Mouse (Mus musculus) heart, embryonic 16.5 days (tissue): ENCODE results near the gene Azgp1. TPM values are rescaled to one million over a fixed set of nuclear protein-coding genes. Genes with fewer than 3 reads are reported as not detected.
"Not testable (repeated sequence)": the region's sequence is repeated elsewhere in the genome, so short reads cannot be mapped to it uniquely, and the experiment has no call there.

Experiments
- ATAC-seq: fragments of 200-750 bp; cut with Nextera tagmentation; replicated peaks from 2 replicates; pipeline ENCODE4 v1.8.0; 2017; ENCODE audit warnings: moderate number of reproducible peaks; ENCODE audit not compliant: insufficient read depth, low FRiP score; ENCODE audit errors: extremely low read depth
- H3K27ac ChIP-seq: fragments of 300-500 bp; sonication (generic); 2 replicates; pipeline ENCODE4 v1.5.1; 2014; ENCODE audit warnings: mild to moderate bottlenecking, low read length, control low read depth, moderate library complexity
- H3K27me3 ChIP-seq: fragments of 300-500 bp; sonication (generic); 2 replicates; pipeline ENCODE4 v1.6.1; 2014; ENCODE audit warnings: low read length, mixed read lengths; ENCODE audit not compliant: control insufficient read depth, insufficient read depth
- H3K36me3 ChIP-seq: fragments of 300-500 bp; sonication (generic); 2 replicates; pipeline ENCODE4 v1.6.1; 2014; ENCODE audit not compliant: control insufficient read depth, insufficient read depth
- H3K4me1 ChIP-seq: fragments of 300-500 bp; sonication (generic); 2 replicates; pipeline ENCODE4 v1.6.1; 2014; ENCODE audit warnings: low read length, mixed read lengths; ENCODE audit not compliant: control insufficient read depth, insufficient read depth
- H3K4me2 ChIP-seq: fragments of 300-500 bp; sonication (generic); 2 replicates; pipeline ENCODE4 v1.6.1; 2014; ENCODE audit warnings: low read depth, mild to moderate bottlenecking, control low read depth, low read length
- H3K4me3 ChIP-seq: fragments of 300-500 bp; sonication (generic); 2 replicates; pipeline ENCODE4 v1.5.1; 2014; ENCODE audit warnings: mild to moderate bottlenecking, control low read depth, low read length
- H3K9ac ChIP-seq: fragments of 300-500 bp; sonication (generic); 2 replicates; pipeline ENCODE4 v1.6.1; 2014; ENCODE audit warnings: low read length, control low read depth
- H3K9me3 ChIP-seq: fragments of 300-500 bp; sonication (generic); replicated peaks from 2 replicates; pipeline ENCODE4 v1.6.1; 2016; ENCODE audit warnings: low read length; ENCODE audit not compliant: control insufficient read depth
- WGBS: fragments of 180-500 bp; shearing (Covaris S2); extraction: QIAGEN DNeasy Blood & Tissue Kit; methylation state at CpG from one replicate; pipeline ENCODE4 v1.1.7; 2014; 5-methylcytosine and 5-hydroxymethylcytosine counted together
- polyA plus RNA-seq: library from polyadenylated mRNA; unstranded; fragments of >200 nt; fragmentation: Nextera tagmentation; extraction: Ambion mirVana; gene quantifications from 2 replicates; pipeline ENCODE4 v1.2.1, GENCODE M21; 2015

The Azgp1 gene
- polyA plus RNA-seq = 0.22 TPM in 1 of 2 replicates, not detected in the other

DNA sequence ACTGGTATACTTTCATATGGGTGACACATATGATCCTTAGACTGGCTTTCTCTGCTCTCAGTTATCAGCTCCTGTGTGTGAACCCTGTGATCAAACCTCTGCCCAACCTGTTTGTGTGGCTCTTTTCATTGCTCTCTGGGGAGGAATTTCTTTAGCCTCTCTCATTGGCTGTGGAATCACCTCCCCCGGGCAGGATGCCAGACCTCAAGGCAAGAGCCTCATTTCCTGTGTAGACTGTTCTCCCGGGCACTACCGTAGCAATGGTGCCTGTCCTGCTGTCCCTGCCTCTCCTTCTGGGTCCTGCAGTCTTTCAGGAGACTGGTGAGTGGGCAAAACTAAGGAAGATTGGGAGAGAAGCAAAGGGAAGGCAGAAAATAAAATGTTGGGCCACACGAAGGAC is at the start of gene Azgp1:
Gene Azgp1 (plus strand): TSS at position 221 of the 400 bp plus-strand sequence.
- WGBS = 64% methylated on average over 4 of the region's 4 CpGs
- no peaks in the 10 kb centered on the region for H3K9me3 ChIP-seq
- H3K36me3 ChIP-seq = no peaks in the 10 kb centered on the region
- H3K4me3 ChIP-seq = no peak within 1 kb of the TSS
- no peaks in the 10 kb centered on the region for H3K27me3 ChIP-seq
- no peak within 1 kb of the TSS for H3K9ac ChIP-seq
- ATAC-seq = no peak
- no peak within 1 kb of the TSS for H3K27ac ChIP-seq
- H3K4me1 ChIP-seq = no peaks in the 10 kb centered on the region
- H3K4me2 ChIP-seq = no peak within 1 kb of the TSS

DNA sequence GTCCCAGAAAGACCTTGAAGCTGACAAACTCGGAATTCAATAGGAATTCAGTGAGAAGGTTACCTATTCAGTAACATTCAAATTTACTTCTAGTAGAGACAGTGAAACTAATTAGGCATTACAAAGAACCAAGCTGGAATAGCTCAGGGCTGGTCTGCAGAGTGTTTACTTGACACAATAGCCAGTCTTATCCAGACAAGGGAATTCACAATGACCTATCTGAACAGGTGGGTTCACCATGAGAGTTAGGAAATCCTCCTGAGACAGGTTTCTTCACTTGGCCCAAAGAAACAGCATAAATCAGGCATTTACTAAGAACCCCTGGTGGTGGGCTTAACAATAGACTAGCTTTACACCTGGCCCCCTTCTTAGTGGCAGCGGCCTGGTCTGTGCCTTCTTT is 47.4 kb upstream of the Azgp1 start:
- H3K9me3 ChIP-seq, ATAC-seq, H3K27me3 ChIP-seq, H3K36me3 ChIP-seq, H3K9ac ChIP-seq, H3K4me2 ChIP-seq, H3K4me1 ChIP-seq, H3K4me3 ChIP-seq, H3K27ac ChIP-seq: not testable (repeated sequence)
- 61% methylated on average over 2 of the region's 2 CpGs for WGBS

GRCm38 (mm10) chr5:137936486-137936885 is 44.8 kb upstream of the Azgp1 start:
- Histone ChIP-seq H3K27ac (no peak overlapping the region), H3K4me3 (no peak overlapping the region), H3K4me1 (no peaks in the 10 kb centered on the region), H3K9ac (no peak overlapping the region), H3K36me3 (no peaks in the 10 kb centered on the region), H3K9me3 (no peaks in the 10 kb centered on the region), H3K4me2 (no peak overlapping the region), H3K27me3 (no peaks in the 10 kb centered on the region)
- ATAC-seq = no peak
- 81% methylated on average over 2 of the region's 2 CpGs for WGBS

- Histone ChIP-seq H3K27ac (no peak overlapping the region), H3K27me3 (no peaks in the 10 kb centered on the region), H3K4me2 (no peak overlapping the region), H3K4me3 (no peak overlapping the region), H3K36me3 (no peaks in the 10 kb centered on the region), H3K9me3 (no peaks in the 10 kb centered on the region), H3K4me1 (no peaks in the 10 kb centered on the region), H3K9ac (no peak overlapping the region)
- 53% methylated on average over 4 of the region's 4 CpGs for WGBS
- ATAC-seq = no peak
These were observed 44.1 kb upstream of the Azgp1 start for GRCm38 (mm10) chr5:137937238-137937637.

- WGBS = 74% methylated on average over 4 of the region's 4 CpGs
- no peak overlapping the region for H3K4me3 ChIP-seq
These were observed 40.4 kb upstream of the Azgp1 start for GRCm38 (mm10) chr5:137940948-137941347.

DNA sequence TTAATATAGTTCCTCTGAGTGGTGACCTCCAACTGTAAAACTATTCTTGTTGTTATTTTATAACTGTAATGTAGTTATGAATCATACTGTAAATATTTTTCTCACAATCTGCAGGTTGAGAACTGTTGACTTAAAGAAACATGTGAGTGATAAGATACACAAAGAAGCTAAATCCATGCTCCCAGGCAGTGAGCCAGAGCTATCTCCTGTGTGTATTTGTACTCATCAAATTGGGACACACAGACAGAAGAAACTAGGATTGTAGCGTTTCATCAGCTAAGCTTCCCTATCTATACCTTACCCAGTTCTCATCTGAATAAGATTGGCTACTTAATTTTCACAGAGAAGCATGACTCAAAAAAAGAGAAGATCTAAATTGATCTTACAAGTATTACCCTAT is 38.2 kb upstream of the Azgp1 start:
- ATAC-seq = no peak
- H3K9me3 ChIP-seq = no peaks in the 10 kb centered on the region
- no peak overlapping the region for H3K4me2 ChIP-seq
- no peaks in the 10 kb centered on the region for H3K4me1 ChIP-seq
- H3K27me3 ChIP-seq = no peaks in the 10 kb centered on the region
- no peak overlapping the region for H3K9ac ChIP-seq
- no peaks in the 10 kb centered on the region for H3K36me3 ChIP-seq
- H3K27ac ChIP-seq = no peak overlapping the region
- 58% methylated on average over 1 of the region's 1 CpGs for WGBS
- no peak overlapping the region for H3K4me3 ChIP-seq

More at GRCm38 (mm10) chr5:137940948-137941347, 40.4 kb upstream of the Azgp1 start:
- H3K4me1 ChIP-seq = no peaks in the 10 kb centered on the region
- H3K27ac ChIP-seq = no peak overlapping the region
- H3K9me3 ChIP-seq = no peaks in the 10 kb centered on the region
- no peak for ATAC-seq
- no peak overlapping the region for H3K9ac ChIP-seq
- H3K27me3 ChIP-seq = no peaks in the 10 kb centered on the region
- no peak overlapping the region for H3K4me2 ChIP-seq
- no peaks in the 10 kb centered on the region for H3K36me3 ChIP-seq

DNA sequence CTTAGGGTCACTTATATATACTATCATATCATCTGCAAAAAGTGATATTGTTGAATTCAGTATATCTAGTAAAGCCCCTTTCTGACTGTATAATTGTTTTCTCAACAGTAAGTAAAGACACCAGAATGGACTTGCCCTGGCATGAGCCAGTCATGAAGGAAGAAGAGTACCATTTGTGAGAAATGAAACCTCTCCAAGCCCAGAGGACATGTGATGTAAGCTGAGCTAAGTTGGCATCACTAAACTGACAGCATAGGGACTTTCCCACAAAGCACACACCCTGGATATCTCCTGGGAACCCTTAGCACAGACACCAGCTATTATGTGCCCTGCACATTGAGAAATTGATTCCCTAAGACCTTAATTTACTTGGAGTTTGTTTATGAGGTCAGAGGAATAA is 34.0 kb upstream of the Azgp1 start:
- no peak overlapping the region for H3K9ac ChIP-seq
- no peaks in the 10 kb centered on the region for H3K9me3 ChIP-seq
- no peaks in the 10 kb centered on the region for H3K27me3 ChIP-seq
- no peak overlapping the region for H3K4me3 ChIP-seq
- H3K4me1 ChIP-seq = no peaks in the 10 kb centered on the region
- no peak overlapping the region for H3K4me2 ChIP-seq
- no peak for ATAC-seq
- H3K27ac ChIP-seq = no peak overlapping the region
- no peaks in the 10 kb centered on the region for H3K36me3 ChIP-seq

GRCm38 (mm10) chr5:137951218-137951617 is 30.1 kb upstream of the Azgp1 start:
- ATAC-seq = no peak
- 26% methylated on average over 6 of the region's 6 CpGs for WGBS

DNA sequence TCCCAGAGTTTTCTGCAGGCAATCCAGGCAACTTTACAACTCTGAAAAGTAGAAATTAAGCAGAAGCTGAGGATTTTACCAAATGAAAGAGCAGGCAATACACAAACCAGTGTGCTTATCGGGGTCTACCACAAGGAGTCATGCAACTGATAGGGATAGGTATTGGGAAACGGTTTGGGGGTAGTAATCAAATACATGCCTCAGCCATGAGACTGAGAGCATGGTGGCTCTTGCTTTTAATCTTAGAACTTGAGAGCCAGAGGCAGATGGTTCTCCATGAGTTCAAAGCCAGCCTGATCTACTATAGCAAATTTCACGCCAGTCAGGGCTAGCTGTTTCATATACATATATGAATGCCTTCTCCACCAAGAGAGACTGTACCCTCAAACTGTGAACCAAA is 24.9 kb upstream of the Azgp1 start:
- Histone ChIP-seq H3K27me3 (no peaks in the 10 kb centered on the region), H3K4me3 (no peak overlapping the region), H3K9me3 (peaks cover 5% of the 10 kb centered on the region), H3K4me1 (no peaks in the 10 kb centered on the region), H3K9ac (no peak overlapping the region), H3K36me3 (no peaks in the 10 kb centered on the region), H3K4me2 (no peak overlapping the region), H3K27ac (no peak overlapping the region)
- no peak for ATAC-seq
- 82% methylated on average over 3 of the region's 3 CpGs for WGBS

More at GRCm38 (mm10) chr5:137951218-137951617, 30.1 kb upstream of the Azgp1 start:
- Histone ChIP-seq H3K27me3 (no peaks in the 10 kb centered on the region), H3K27ac (no peak overlapping the region), H3K4me3 (no peak overlapping the region), H3K9ac (no peak overlapping the region), H3K36me3 (no peaks in the 10 kb centered on the region), H3K9me3 (no peaks in the 10 kb centered on the region), H3K4me1 (no peaks in the 10 kb centered on the region), H3K4me2 (no peak overlapping the region)

GRCm38 (mm10) chr5:137962945-137963344 is 18.4 kb upstream of the Azgp1 start, which contains the start of gene Gjc3:
TSS of gene Gjc3 (minus strand) at chr5:137963098.
- no peak for ATAC-seq
- Histone ChIP-seq H3K27me3 (no peaks in the 10 kb centered on the region), H3K9me3 (peaks cover 5% of the 10 kb centered on the region), H3K36me3 (no peaks in the 10 kb centered on the region), H3K4me1 (no peaks in the 10 kb centered on the region), H3K9ac (no peak within 1 kb of the TSS), H3K4me3 (no peak within 1 kb of the TSS), H3K4me2 (no peak within 1 kb of the TSS), H3K27ac (no peak within 1 kb of the TSS)
- 81% methylated on average over 8 of the region's 8 CpGs for WGBS
